Mouse (Mus musculus): ENCODE results near the gene Plekho1.
A peak's percentile ranks its signal among the peaks of the same experiment; 100 is the strongest.
"Not testable (repeated sequence)": the region's sequence is repeated elsewhere in the genome, so short reads cannot be mapped to it uniquely, and the experiment has no call there.

The Plekho1 gene

GRCm38 (mm10) chr3:95980276-95980970 lies 15.4 kb downstream of the Plekho1 start:
- no peak for DNase-seq (ENCODE audit: inconsistent ontology term)

DNA sequence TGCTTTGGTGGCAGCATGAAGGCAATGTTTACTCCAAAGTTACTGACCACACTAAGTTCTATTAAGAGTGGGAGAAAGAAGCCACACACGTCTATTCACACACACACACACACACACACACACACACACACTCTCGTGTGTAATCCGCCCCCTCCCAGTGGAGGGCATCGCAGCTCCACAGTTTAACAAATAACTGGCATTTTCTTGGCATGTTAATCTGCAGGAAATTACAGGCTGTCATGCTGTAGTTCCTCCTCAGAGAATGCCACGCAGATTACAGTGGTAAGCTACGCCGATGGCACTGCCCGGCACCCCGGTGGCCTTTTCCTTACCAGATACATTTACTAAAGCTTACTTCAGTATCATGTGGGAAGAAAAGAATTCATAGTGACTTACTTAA lies 17.5 kb downstream of the Plekho1 start:
- DNase-seq (ENCODE audit: inconsistent ontology term) = no peak

GRCm38 (mm10) chr3:95977587-95977986 lies 18.2 kb downstream of the Plekho1 start:
- DNase-seq (ENCODE audit: inconsistent ontology term) = not testable (repeated sequence)

DNA sequence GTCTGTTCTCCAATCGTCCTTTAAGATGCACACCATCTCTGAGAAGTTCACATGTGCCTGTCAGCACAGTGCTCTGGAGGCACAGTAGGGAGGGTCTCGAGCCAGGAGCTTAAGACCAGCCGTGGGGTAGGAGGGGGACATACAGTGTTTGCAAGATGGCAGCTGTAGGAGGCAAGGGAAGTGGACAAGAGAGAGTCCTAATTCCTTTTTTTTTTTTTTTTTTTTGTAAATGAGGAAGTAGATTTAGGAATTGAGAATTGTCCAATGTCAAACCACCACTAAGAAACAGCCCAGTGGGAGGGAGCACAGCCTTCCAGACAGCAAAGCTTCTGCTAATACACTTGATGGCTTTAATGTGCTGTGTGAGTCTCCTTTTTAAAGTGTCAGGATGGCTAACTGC lies 18.7 kb downstream of the Plekho1 start:
- no peak for DNase-seq (ENCODE audit: inconsistent ontology term)

DNA sequence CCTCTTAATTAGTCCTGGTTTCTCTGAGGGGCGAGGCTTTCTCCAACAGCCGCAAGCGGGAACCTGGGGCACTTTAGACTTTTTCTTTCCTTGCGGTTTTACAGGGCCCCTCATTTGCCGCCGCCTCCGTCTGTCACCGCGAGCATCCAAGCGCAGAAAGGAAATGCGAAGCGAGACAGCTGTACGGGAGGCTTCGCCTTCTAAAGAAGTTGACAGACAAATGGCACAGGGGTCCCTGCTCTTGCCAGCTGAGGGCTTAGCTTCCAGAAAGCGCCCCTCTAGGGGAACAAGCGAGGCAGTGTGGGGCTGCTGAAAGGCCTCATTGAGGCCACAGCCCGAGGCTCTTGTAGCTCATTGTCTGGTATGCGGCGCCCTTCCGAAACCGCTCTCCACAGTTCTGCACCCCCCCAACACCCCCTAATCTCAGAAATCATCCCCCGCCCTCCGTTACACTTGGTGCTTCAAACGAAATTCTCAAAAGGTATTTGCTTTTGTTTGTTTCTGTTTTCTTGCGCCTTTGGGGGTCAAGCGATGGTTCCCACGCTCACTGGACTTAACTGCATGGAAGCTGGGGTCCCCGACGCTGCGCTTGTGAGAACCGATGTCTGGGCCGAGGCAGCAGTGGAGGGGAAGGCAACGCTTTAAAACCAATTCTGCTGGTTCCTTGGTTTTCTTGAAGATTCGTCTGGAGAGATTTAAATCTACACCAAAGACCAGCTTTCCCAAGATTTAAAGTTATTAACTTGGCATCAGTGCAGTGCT lies 22.7 kb downstream of the Plekho1 start:
- peak; percentile 72 for DNase-seq (ENCODE audit: inconsistent ontology term)

- no peak for DNase-seq (ENCODE audit: inconsistent ontology term)
Observed at GRCm38 (mm10) chr3:95972251-95972872, 23.4 kb downstream of the Plekho1 start.

DNA sequence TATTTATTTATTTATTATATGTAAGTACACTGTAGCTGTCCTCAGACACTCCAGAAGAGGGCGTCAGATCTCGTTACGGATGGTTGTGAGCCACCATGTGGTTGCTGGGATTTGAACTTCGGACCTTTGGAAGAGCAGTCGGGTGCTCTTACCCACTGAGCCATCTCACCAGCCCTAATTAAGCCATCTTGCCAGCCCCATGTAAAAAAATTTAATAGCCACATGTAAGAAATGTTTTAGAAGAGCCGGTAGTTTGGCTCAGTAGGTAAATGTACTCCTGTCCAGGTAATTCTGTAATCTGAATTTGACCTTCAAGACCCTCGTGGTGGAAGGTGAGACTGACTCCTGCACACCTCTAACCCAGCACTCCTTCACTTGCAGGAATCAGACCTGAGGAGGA lies 25.1 kb downstream of the Plekho1 start:
- DNase-seq (ENCODE audit: inconsistent ontology term) = not testable (repeated sequence)

DNA sequence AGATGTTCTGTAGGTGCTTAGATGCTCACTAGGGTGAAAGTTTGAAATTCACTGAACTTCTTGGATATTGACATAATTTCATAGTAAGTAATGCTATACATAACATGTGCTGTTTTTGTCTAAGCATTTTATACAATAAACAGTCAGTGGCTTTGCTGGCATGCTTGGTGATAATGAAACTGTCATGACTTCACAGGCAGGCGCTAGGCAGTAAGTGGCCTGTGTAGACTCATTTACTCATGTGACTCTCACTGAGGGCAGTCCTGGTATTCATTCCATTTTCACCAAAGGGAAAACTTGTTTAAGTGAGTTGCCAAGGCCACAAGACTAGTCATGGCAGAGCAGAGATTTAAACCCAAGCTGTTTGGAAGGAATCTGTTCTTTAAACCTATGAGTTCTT lies 26.5 kb downstream of the Plekho1 start:
- no peak for DNase-seq (ENCODE audit: inconsistent ontology term)

- DNase-seq (ENCODE audit: inconsistent ontology term) = peak; percentile 66
Observed at GRCm38 (mm10) chr3:95965518-95966451, 30.0 kb downstream of the Plekho1 start.

DNA sequence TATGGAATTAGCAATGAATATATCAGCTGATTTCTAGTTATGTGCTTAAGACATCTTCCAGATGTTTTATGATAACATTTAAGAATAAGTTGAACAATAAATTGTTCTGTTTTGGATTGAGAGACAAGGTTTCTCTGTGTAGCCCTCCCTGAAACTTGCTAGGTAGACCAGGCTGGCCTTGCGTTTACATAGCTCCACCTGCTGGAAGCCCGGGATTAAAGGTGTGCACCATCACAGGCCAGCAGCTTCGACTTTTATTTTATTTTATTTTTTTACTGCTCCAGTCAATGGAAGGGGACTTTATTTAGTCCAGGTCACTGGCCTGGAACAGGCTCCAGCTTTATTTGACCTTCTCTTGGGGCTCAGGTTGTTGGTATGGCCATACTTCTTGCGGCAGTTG lies 32.1 kb downstream of the Plekho1 start:
- DNase-seq (ENCODE audit: inconsistent ontology term) = no peak

- no peak for DNase-seq (ENCODE audit: inconsistent ontology term)
Observed at GRCm38 (mm10) chr3:95963230-95963629, 32.6 kb downstream of the Plekho1 start.

- DNase-seq (ENCODE audit: inconsistent ontology term) = not testable (repeated sequence)
Observed at GRCm38 (mm10) chr3:95962182-95962581, 33.6 kb downstream of the Plekho1 start.

DNA sequence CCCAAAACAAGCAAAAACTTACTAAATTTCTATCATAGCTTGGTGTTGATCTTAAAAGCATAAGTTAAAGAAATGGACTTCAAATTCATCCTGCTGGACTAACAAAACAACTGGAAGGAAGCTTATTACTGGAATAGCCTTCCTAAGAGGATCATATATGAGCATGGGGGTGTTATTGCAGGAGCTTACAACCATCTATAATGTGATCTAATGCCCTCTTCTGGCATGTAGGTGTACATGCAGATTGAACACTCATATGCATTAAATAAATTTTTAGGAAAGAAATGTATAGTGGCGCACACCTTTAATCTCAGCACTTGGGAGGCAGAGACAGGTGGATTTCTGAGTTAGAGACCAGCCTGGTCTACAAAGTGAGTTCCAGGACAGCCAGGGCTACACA lies 36.0 kb downstream of the Plekho1 start:
- DNase-seq (ENCODE audit: inconsistent ontology term) = no peak

DNA sequence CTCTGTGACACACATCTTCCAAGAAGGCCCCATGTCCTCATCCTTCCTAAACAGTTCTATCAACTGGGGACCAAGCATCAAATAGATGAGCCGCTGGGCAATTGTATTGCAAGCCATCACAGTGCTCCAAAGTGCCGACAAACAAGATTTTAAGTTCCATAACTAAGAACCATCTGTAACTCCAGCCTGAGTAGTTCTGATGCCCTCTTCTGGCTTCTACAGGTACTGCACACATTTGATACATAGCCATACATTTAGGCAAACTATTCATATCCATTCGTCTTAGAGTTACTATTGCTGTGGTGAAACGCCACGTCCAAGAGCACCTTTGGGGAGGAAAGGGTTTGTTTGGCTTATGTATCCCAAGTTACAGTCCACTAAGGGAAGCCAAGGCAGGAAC lies 36.7 kb downstream of the Plekho1 start:
- DNase-seq (ENCODE audit: inconsistent ontology term) = no peak

DNA sequence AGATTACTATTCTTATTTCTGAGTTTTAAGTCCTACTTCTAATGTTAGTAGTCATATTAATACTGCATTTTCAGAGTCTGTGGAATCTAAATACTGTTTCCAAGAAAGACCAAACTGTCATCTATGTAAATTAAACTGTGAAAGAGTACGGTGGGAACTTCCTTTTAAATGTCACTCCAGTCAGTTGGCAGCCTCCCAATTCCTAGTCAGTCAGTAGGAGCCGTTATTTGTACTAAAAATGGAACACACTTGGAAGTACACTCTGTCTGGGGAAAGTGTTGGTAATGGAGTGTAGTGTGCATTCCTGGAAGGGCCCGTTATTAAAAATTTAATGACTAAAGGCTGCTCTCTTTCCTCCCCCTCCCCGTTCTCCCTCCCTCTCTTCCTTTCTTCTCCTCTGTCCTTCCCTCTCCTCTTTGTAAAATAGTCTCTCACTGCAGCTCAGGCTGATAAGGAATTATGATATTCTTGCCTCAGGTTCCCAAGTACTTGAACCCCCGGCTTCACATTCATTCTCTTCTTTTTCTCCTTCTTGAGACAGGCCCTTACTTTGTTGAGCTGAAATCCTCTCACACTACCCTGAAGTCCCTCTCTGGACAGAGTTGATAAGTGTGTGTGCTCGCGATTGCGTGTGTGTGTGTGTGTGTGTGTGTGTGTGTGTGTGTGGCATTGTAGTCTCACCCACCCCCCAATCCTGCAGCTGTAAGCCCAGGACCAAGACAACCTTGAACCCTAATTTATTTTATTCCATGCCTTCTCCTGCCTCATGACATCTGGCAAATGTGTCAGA lies 38.2 kb downstream of the Plekho1 start:
- peak; percentile 28 for DNase-seq (ENCODE audit: inconsistent ontology term)

DNA sequence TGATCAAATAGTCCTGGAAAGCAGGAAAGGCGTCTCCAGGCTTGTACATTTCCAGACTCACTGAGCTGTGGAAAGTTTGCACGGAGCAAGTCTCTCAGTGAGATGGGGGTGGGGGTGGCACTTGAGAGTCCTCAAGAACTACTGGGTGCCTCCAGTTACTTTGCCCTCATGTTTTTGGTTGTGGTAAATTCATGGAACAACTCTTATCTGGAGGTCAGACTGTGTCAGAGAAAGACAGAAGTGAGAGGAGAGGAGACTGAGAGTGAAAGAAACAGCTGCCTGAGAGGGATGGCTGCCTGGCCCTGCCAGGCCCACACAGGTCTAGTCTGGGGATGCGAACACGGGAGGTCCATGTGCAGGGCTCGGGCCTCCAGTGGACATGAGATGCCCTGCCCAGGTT lies 40.5 kb downstream of the Plekho1 start:
- no peak for DNase-seq (ENCODE audit: inconsistent ontology term)

- DNase-seq (ENCODE audit: inconsistent ontology term) = not testable (repeated sequence)
Observed at GRCm38 (mm10) chr3:95954648-95955173, 41.1 kb downstream of the Plekho1 start.

- no peak for DNase-seq (ENCODE audit: inconsistent ontology term)
Observed at GRCm38 (mm10) chr3:95953522-95953921, 42.3 kb downstream of the Plekho1 start.

- DNase-seq (ENCODE audit: inconsistent ontology term) = no peak
Observed at GRCm38 (mm10) chr3:95953023-95953422, 42.8 kb downstream of the Plekho1 start.

DNA sequence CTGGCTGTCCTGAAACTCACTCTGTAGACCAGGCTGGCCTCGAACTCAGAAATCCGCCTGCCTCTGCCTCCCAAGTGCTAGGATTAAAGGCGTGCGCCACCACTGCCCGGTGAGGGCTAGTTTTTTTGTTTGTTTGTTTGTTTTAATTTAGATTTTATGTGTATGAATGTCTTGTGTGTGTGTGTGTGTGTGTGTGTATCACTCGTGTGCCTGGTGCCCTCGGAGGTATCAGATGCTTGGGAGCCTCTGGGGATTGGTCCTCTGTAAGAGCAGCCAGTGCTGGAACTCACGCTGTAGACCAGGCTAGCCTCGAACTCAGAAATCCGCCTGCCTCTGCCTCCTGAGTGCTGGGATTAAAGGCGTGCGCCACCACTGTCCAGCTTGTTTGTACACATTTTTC lies 44.2 kb downstream of the Plekho1 start:
- DNase-seq (ENCODE audit: inconsistent ontology term) = not testable (repeated sequence)

Measured in Muller cell, postnatal 12 days (primary cell).